Mouse (Mus musculus): Measurements from ENCODE around the gene Dand5.

- no peak for TF ChIP-seq POLR2A (IDR thresholded peaks at IDR 0.05; ENCODE audit: insufficient read depth, low read depth, low read length)
- peak; percentile 20; the same call in 1 of the 2 replicates for TF ChIP-seq CTCF (IDR thresholded peaks at IDR 0.05)
- TF ChIP-seq EP300 (IDR thresholded peaks at IDR 0.05; ENCODE audit: insufficient read depth, low read depth, low read length) = no peak
Measured at GRCm38 (mm10) chr8:84799136-84799931, 23.3 kb downstream of the Dand5 start.

Data from heart, adult 2 months (tissue).